In genomic region chr4:133201006-133201771, GRCm38 (mm10) we compare ENCODE assay signal across 7 mouse cellular contexts. TPM values are rescaled to one million over a fixed set of nuclear protein-coding genes. Genes with fewer than 3 reads are reported as not detected.
A peak's percentile ranks its signal among the peaks of the same experiment; 100 is the strongest.
DNase-seq lines count a peak whose midpoint lies in the region; ATAC-seq and TF ChIP-seq lines count a peak whose summit lies in the region.

No protein-coding gene starts in this region.

- H3K9ac ChIP-seq in embryonic facial prominence, embryonic 13.5 days = peak overlapping the region; percentile 36; the same call in 1 of the 2 replicates
- H3K9ac ChIP-seq in heart, embryonic 12.5 days = peak overlapping the region; percentile 42; the same call in 1 of the 2 replicates
- no peak overlapping the region for H3K9ac ChIP-seq in lung, embryonic 16.5 days (ENCODE audit: low read length)

- peak; percentile 42 to 63 for DNase-seq in CD8-positive naive resting alpha-beta T cell, adult 2 months (ENCODE audit: low read depth in 2 of 2, low spot score in 2 of 2)
- DNase-seq in kidney, adult 9 months = peak; percentile 92

- no peaks in the 10 kb centered on the region for H3K9me3 ChIP-seq in embryonic facial prominence, embryonic 13.5 days
- H3K9me3 ChIP-seq in heart, embryonic 12.5 days (replicated peaks) = no peaks in the 10 kb centered on the region
- no peaks in the 10 kb centered on the region for H3K9me3 ChIP-seq in lung, embryonic 16.5 days (ENCODE audit: control insufficient read depth, low read length)

- peaks cover 68% of the 10 kb centered on the region for H3K4me1 ChIP-seq in embryonic facial prominence, embryonic 13.5 days
- peaks cover 73% of the 10 kb centered on the region for H3K4me1 ChIP-seq in heart, embryonic 12.5 days (replicated peaks)
- H3K4me1 ChIP-seq in lung, embryonic 16.5 days (replicated peaks; ENCODE audit: control insufficient read depth, insufficient read depth, low read length) = peaks cover 58% of the 10 kb centered on the region
- peaks cover 20% of the 10 kb centered on the region for H3K4me1 ChIP-seq in small intestine, adult 2 months (ENCODE audit: control insufficient read depth, insufficient read depth, insufficient read length, low read length)

- peaks cover 9% of the 10 kb centered on the region for H3K36me3 ChIP-seq in embryonic facial prominence, embryonic 13.5 days
- H3K36me3 ChIP-seq in heart, embryonic 12.5 days = peaks cover 13% of the 10 kb centered on the region
- H3K36me3 ChIP-seq in lung, embryonic 16.5 days (ENCODE audit: control insufficient read depth, insufficient read depth, low read length) = peaks cover 8% of the 10 kb centered on the region
- peaks cover 17% of the 10 kb centered on the region for H3K36me3 ChIP-seq in small intestine, adult 2 months (ENCODE audit: control insufficient read depth, insufficient read depth, low read length)

- peak; percentile 71 for TF ChIP-seq CTCF in small intestine, adult 2 months (IDR thresholded peaks at IDR 0.05; ENCODE audit: extremely low read depth, insufficient read length, insufficient replicate concordance, low read depth, low read length)

- TF ChIP-seq POLR2A in small intestine, adult 2 months (IDR thresholded peaks at IDR 0.05; ENCODE audit: low read depth, low read length) = no peak

- peak overlapping the region; percentile 76 for H3K27ac ChIP-seq in embryonic facial prominence, embryonic 13.5 days
- H3K27ac ChIP-seq in heart, embryonic 12.5 days (ENCODE audit: poor library complexity, severe bottlenecking) = peak overlapping the region; percentile 75
- peak overlapping the region; percentile 69 for H3K27ac ChIP-seq in lung, embryonic 16.5 days (ENCODE audit: low read length)
- H3K27ac ChIP-seq in small intestine, adult 2 months (ENCODE audit: insufficient read depth, low read depth, low read length) = peak overlapping the region; percentile 44

- H3K4me3 ChIP-seq in embryonic facial prominence, embryonic 13.5 days = no peak overlapping the region
- no peak overlapping the region for H3K4me3 ChIP-seq in heart, embryonic 12.5 days
- no peak overlapping the region for H3K4me3 ChIP-seq in lung, embryonic 16.5 days (ENCODE audit: low read length)
- no peak overlapping the region for H3K4me3 ChIP-seq in small intestine, adult 2 months (ENCODE audit: low read depth, low read length)

- WGBS in embryonic facial prominence, embryonic 13.5 days = 58% methylated on average over 8 of the region's 8 CpGs
- WGBS in heart, embryonic 12.5 days = 61% methylated on average over 8 of the region's 8 CpGs
- WGBS in lung, embryonic 16.5 days = 60% methylated on average over 8 of the region's 8 CpGs
- WGBS in small intestine, adult 2 months = 26% methylated on average over 7 of the region's 8 CpGs

- no peaks in the 10 kb centered on the region for H3K27me3 ChIP-seq in embryonic facial prominence, embryonic 13.5 days
- H3K27me3 ChIP-seq in heart, embryonic 12.5 days (replicated peaks) = no peaks in the 10 kb centered on the region
- no peaks in the 10 kb centered on the region for H3K27me3 ChIP-seq in lung, embryonic 16.5 days (ENCODE audit: control insufficient read depth, insufficient read depth, low read depth, low read length)
- H3K27me3 ChIP-seq in small intestine, adult 2 months (ENCODE audit: control insufficient read depth, insufficient read depth, low read length) = no peaks in the 10 kb centered on the region

- peak; percentile 61 for ATAC-seq in activated CD4-positive, CD25-positive, alpha-beta regulatory T cell, adult 4 months
- no peak for ATAC-seq in embryonic facial prominence, embryonic 13.5 days (ENCODE audit: insufficient number of reproducible peaks, insufficient read depth, low FRiP score, low TSS enrichment, low read depth)
- no peak for ATAC-seq in heart, embryonic 12.5 days (ENCODE audit: insufficient number of reproducible peaks, low FRiP score)
- ATAC-seq in lung, embryonic 16.5 days (ENCODE audit: low read depth) = peak; percentile 31

- no peak overlapping the region for H3K4me2 ChIP-seq in embryonic facial prominence, embryonic 13.5 days
- H3K4me2 ChIP-seq in heart, embryonic 12.5 days = no peak overlapping the region
- H3K4me2 ChIP-seq in lung, embryonic 16.5 days (ENCODE audit: low read depth, low read length) = no peak overlapping the region

RNA-seq across cellular contexts. Expression of gene Cd164l2, which starts 10.7 kb away (rescaled TPM):
- not detected for polyA plus RNA-seq in activated CD4-positive, CD25-positive, alpha-beta regulatory T cell, adult 4 months (2017; shearing (Covaris generic))
- 4.0 and 5.2 TPM in 2 replicates for polyA plus RNA-seq in embryonic facial prominence, embryonic 13.5 days (2015; fragmentation: Nextera tagmentation; extraction: Ambion mirVana)
- 0.34 TPM in 1 of 2 replicates, not detected in the other for polyA plus RNA-seq in heart, embryonic 12.5 days (2016; fragmentation: Nextera tagmentation; extraction: Ambion mirVana)
- 7.7 and 13.2 TPM in 2 replicates for polyA plus RNA-seq in lung, embryonic 16.5 days (2015; fragmentation: Nextera tagmentation; extraction: Ambion mirVana)
- polyA plus RNA-seq in small intestine, adult 2 months (2012; rRNA removed) = 0.61 and 0.93 TPM in 2 replicates

RNA-seq across cellular contexts. Expression of gene Gpr3, which starts 11.1 kb away (rescaled TPM):
- not detected for polyA plus RNA-seq in activated CD4-positive, CD25-positive, alpha-beta regulatory T cell, adult 4 months (2017; shearing (Covaris generic))
- polyA plus RNA-seq in embryonic facial prominence, embryonic 13.5 days (2015; fragmentation: Nextera tagmentation; extraction: Ambion mirVana) = 0.15 and 0.37 TPM in 2 replicates
- 0.27 and 0.37 TPM in 2 replicates for polyA plus RNA-seq in heart, embryonic 12.5 days (2016; fragmentation: Nextera tagmentation; extraction: Ambion mirVana)
- polyA plus RNA-seq in lung, embryonic 16.5 days (2015; fragmentation: Nextera tagmentation; extraction: Ambion mirVana) = 0.15 TPM in 1 of 2 replicates, not detected in the other
- polyA plus RNA-seq in small intestine, adult 2 months (2012; rRNA removed) = 0.17 TPM in 1 of 2 replicates, not detected in the other

RNA-seq across cellular contexts. Expression of gene Map3k6, which starts 39.4 kb away (rescaled TPM):
- under 1 TPM in 1 of 2 experiments, not detected in 1; 0.42 TPM for polyA plus RNA-seq in activated CD4-positive, CD25-positive, alpha-beta regulatory T cell, adult 4 months (2017; shearing (Covaris generic))
- 4.3 and 4.8 TPM in 2 replicates for polyA plus RNA-seq in embryonic facial prominence, embryonic 13.5 days (2015; fragmentation: Nextera tagmentation; extraction: Ambion mirVana)
- polyA plus RNA-seq in heart, embryonic 12.5 days (2016; fragmentation: Nextera tagmentation; extraction: Ambion mirVana) = 2.3 and 3.2 TPM in 2 replicates
- 4.2 and 4.3 TPM in 2 replicates for polyA plus RNA-seq in lung, embryonic 16.5 days (2015; fragmentation: Nextera tagmentation; extraction: Ambion mirVana)
- 1.7 and 75.5 TPM in 2 replicates for polyA plus RNA-seq in small intestine, adult 2 months (2012; rRNA removed)

Comparison
In these comparisons a context has a peak if more than half of its experiments do, and no peak if none do; other contexts are left out.
1. ATAC-seq: peak in activated CD4-positive, CD25-positive, alpha-beta regulatory T cell, adult 4 months (single experiment) and lung, embryonic 16.5 days (single experiment); none in embryonic facial prominence, embryonic 13.5 days (single experiment) and heart, embryonic 12.5 days (single experiment).
2. Peak in every context shown above with its lines, with median percentiles within 50 percentile points of each other: H3K27ac ChIP-seq.